Mouse (Mus musculus) embryonic fibroblast, embryonic 13.5 days (primary cell): Measurements from ENCODE around the gene Igf2r. TPM values are rescaled to one million over a fixed set of nuclear protein-coding genes. Genes with fewer than 3 reads are reported as not detected.

Source experiments
- H3K27ac ChIP-seq: 2 replicates; pipeline ENCODE4 v1.5.1; 2012; ENCODE audit warnings: low read length, control low read depth, inconsistent platforms; ENCODE audit not compliant: insufficient read depth
- H3K4me1 ChIP-seq: 2 replicates; pipeline ENCODE4 v1.6.1; 2011; ENCODE audit warnings: low read length; ENCODE audit not compliant: control insufficient read depth, insufficient read depth
- H3K4me3 ChIP-seq: 2 replicates; pipeline ENCODE4 v1.5.1; 2011; ENCODE audit warnings: mild to moderate bottlenecking, control low read depth, low read length; ENCODE audit not compliant: insufficient read depth
- CTCF ChIP-seq: IDR thresholded peaks from 2 replicates; pipeline ENCODE4 v1.5.1; 2011; ENCODE audit warnings: mild to moderate bottlenecking, control low read depth, low read length, moderate library complexity, borderline replicate concordance; ENCODE audit not compliant: insufficient read depth
- POLR2A ChIP-seq: IDR thresholded peaks from 2 replicates; pipeline ENCODE4 v1.6.1; 2011; ENCODE audit warnings: low read depth, mild to moderate bottlenecking, control low read depth, low read length, moderate library complexity
- polyA plus RNA-seq: library from polyadenylated mRNA; stranded (reverse); fragments of >200 nt; gene quantifications from 2 replicates; pipeline ENCODE4 v1.2.4, GENCODE M21; 2011; ENCODE audit warnings: low read depth; ENCODE audit not compliant: missing spikeins, insufficient read length

Gene Igf2r
- polyA plus RNA-seq, 1 experiment: 249 TPM

DNA sequence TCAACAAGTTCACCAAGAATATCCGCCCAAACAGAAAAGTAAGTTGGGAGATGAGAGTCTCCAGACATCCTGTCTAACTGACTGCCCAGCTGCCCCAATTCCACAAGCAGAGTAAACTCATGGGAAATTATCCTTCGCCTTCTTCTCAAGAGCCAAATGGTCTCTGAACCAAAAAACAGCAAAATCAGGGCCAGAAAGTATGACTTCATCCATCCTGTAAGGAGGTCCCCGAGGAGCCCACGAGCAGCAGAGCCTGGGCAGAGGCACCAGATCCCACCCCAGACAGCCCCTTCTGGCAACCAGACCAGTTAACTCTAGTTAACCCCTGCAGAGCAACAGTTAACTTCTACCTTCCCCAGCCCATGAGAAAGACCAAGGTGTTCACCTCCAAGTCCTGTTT is 29.9 kb downstream of the Igf2r start:
- peaks cover 14% of the 10 kb centered on the region for H3K4me1 ChIP-seq
- H3K27ac ChIP-seq: peak overlapping the region; percentile 64

DNA sequence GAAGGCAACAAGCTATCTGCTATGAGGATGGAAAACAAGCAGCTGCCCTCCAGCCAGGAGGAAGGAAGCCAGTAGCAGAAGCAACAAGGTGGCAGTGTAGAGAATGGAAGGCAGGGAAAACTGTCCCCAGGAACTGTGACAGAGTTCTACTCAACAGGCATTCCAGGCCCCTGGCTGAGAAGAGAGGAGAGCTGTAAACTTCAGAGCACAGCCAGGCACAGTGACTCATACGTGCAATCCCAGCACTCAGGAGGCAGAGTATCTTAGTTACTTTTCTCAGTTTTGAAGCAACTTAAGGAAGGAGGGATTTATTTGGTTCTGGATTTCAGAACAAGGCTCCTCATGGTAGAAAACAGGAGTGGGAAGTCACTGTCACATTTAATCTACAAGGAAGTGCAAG is 31.5 kb downstream of the Igf2r start:
- Histone ChIP-seq H3K27ac (peak overlapping the region; percentile 56), H3K4me3 (no peak overlapping the region), H3K4me1 (peaks cover 9% of the 10 kb centered on the region)
- TF ChIP-seq CTCF (no peak), POLR2A (no peak)

More for the DNA sequence above, 29.9 kb downstream of the Igf2r start:
- TF ChIP-seq CTCF (no peak), POLR2A (no peak)
- H3K4me3 ChIP-seq: no peak overlapping the region

DNA sequence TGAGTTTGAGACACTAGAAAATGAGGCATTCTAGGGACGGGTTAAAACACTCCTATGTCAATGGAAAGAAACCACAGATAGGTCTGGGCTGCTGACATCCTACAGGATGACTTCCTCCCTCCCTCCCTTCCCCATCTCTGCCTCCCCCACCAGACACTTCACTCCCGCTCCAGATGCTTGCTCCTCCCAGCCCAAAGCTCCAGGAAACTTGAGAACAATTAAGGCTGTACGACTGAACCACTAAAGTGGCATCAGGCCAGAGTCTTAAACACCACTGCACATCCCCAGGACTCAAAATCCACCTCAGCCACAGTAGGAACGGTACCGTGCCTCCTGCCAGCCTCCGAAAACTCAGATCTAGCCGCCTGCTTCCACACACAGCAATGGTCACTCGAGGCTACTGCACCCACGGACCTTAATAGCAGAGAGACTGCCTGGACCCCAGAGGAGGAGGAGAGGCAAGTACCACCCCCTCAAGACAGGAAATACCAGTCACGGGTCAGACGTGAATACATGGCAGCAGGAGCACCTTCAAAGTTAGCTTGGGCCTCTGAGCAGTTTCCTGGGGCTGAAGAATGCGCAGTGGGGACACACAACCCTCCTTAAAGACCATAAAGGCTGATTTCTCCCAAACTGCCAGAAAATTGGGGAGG is 35.1 kb downstream of the Igf2r start:
- Histone ChIP-seq H3K27ac (no peak overlapping the region), H3K4me1 (peaks cover 9% of the 10 kb centered on the region), H3K4me3 (no peak overlapping the region)
- TF ChIP-seq CTCF (no peak), POLR2A (no peak)

DNA sequence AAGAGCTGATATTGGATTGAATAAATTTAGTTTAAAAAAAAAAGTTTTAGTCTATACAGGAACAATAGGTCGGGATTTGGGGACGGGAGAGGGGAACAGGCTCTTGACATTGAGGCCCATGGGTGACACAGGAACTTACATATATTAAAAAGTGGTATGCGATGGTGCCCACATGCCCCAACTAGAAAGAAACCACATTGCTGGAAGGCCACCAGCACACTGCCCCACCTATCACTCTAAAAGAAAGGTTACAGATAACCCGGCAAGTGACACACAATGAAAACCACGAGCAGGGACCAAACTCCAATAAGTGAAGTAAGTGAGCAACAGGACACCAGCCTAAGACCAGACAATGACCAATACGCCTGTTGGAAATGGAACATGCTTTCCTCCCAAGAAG is 36.3 kb downstream of the Igf2r start:
- TF ChIP-seq CTCF: no peak
- Histone ChIP-seq H3K4me3 (no peak overlapping the region), H3K27ac (no peak overlapping the region), H3K4me1 (peaks cover 6% of the 10 kb centered on the region)

DNA sequence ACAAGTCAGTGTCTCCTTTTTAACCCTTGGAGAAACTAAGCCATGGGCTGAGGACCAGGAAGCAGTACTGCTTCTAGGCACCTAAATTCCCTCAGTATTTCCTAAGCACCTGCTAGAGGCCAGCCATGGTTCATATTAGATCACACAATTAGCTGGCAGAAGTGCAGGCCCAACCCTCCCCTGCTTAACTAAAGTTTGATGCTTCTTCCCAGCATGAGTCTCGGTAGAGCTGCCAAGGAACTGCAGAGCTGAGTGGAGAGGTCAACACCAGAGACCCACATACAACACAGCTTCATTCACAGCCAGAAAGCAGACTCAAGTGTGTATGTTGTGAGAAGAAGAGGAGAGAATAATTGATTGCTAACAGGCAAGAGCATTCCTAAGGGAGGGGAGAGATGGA is 40.9 kb downstream of the Igf2r start:
- peaks cover 16% of the 10 kb centered on the region for H3K4me1 ChIP-seq
- no peak for TF ChIP-seq POLR2A
- TF ChIP-seq CTCF: no peak
- no peak overlapping the region for H3K27ac ChIP-seq
- no peak overlapping the region for H3K4me3 ChIP-seq

DNA sequence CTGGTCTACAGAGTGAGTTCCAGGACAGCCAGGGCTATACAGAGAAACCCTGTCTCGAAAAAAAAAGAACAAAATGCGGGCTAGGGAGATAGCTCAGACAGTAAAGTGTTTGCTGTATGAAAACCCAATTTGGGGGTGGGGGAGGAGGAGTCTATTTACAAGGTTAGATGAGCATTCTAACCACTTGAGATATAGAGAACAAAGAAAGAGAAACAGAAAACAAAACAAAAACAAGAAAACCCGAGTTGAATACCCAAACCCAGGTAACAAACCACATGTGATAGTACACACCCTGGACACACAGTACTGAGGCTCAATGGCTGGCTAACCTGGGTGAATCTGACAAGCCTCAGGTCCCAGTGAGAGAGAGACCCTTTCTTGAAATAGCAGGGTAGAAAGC is 41.7 kb downstream of the Igf2r start:
- Histone ChIP-seq H3K4me3 (no peak overlapping the region), H3K4me1 (peaks cover 18% of the 10 kb centered on the region), H3K27ac (no peak overlapping the region)
- TF ChIP-seq CTCF (no peak), POLR2A (no peak)

DNA sequence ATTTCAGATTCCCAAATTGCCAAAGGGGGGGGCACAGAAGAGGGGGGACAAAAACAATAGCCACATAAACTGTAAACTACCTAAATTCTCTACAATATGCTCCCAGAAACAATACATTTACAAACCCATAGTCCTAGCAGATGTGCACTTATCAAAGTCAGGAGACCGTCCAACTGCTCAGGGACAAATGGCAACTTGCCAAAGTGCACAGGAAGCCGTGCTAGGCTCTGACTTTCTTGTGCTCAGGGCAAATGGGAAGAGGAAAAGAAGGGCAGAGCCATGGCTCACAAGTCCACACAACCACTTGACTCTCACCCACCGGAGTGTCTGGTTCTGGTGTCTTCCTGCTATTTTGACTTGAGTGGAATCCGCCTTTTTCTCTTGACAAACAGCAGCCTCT is 43.6 kb downstream of the Igf2r start:
- Histone ChIP-seq H3K4me1 (peaks cover 18% of the 10 kb centered on the region), H3K27ac (peak overlapping the region; percentile 9; the same call in 1 of the 2 replicates), H3K4me3 (no peak overlapping the region)
- no peak for TF ChIP-seq CTCF
- no peak for TF ChIP-seq POLR2A

DNA sequence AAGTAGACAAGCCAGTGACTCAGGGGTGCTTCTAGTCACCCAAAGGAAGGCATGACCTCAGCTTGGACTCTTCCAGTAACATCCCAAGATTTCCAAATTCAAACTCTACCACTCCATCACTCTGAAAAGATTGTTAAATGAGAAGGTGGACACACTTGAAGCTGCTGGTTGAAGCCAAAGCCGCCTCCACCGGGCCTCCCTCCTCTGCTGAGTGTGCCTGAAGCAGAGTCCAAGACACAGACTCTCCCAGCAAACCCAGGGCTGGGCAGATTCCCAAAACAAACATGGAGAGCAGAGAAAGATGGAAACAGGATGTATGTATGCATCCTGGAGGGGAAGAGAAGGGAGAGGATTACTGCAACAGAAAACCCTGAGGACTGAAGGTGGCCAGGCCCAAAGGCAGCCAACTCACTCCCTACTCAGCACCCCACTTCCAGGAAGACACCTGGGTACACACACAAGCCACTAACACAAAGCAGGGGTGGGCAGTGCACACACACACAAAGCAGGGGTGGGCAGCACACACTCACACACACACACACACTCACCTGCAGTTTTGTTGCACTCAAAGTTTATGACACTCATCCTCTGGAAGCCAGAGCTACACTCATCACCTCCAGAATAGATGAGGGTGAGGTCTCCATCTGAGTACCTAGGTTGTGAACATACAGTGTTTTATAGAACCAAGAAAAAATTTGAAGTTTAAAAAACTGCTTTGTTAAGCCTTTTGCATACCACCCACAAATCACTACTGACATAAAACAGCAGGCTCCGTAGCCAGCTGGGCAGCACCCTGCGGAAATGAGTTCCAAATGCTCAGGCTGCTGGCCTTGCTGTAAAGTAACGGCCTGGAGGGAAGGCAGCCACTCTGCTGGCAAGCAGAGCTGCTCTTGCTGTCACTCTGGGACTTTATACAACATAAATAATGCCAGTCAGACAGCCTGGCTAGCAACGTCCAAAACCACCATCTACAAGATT is 44.4 kb downstream of the Igf2r start:
- peak overlapping the region; percentile 84 for H3K27ac ChIP-seq
- peaks cover 18% of the 10 kb centered on the region for H3K4me1 ChIP-seq
- H3K4me3 ChIP-seq: no peak overlapping the region
- TF ChIP-seq CTCF (no peak), POLR2A (no peak)

DNA sequence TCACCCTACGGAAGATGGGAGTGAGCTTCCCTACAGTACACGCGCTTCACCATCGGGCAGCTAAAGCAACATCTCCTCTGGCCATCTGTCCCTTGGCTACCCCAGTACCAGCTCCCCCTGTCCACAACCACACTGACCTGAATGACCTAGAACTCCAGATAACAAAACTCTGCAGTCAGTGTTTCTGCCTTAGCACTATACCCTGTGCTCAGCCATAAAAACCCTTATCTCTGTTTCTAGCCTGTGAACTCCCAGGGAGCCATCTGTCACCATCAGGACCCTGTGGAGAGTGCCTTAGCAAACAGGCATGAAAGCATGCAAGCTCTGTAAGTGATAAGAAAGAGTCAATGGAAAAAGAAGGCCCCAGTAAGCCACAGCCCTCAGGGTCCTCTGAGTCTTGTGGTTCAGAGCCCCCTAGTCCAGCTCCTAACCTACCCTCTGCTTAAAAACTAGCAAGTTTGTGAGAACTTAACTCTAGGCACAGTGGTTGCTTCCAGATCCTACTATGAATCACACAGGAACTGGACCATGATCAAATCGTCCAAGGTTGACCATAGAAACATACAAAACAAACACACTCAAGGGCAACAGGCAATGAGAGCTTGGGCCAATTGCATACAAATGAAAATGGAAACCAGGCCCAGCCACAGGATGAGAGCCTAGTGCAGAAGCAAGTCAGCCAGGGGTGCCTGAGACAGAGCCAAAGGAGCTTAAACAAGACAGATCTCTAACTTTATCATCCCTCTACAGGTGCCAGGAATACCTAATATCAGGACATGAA is 45.3 kb downstream of the Igf2r start:
- H3K4me3 ChIP-seq: no peak overlapping the region
- H3K27ac ChIP-seq: peak overlapping the region; percentile 84
- peaks cover 18% of the 10 kb centered on the region for H3K4me1 ChIP-seq
- no peak for TF ChIP-seq CTCF
- TF ChIP-seq POLR2A: no peak
